Mouse (Mus musculus) adipocyte (in vitro differentiated cells): Measurements from ENCODE around the gene Coro6.

Source experiments
- DNase-seq: peaks from one replicate; pipeline ENCODE4 v3.0.0-alpha.2; 2016; ENCODE audit warnings: low spot score

Coro6 gene

DNA sequence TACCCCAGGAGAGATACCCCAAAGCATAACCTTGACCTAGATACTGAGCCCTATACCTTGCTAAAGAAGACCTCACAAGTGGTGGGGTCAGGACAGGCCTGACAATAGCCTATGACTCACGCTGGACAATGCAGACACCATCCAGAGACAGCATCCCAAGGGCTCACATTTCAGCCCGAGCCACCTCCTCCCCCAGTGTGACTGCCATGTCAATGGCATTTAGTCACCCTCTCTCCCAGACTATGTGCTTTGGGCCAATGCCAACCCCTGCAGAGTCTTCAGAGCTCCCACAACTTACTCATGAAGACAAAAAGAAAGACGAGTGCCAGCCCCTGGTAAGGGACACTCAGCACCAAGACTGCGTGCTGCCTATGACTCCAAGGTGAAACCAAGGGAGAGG, 2.5 kb downstream of the Coro6 start:
- peak; percentile 62 for DNase-seq

DNA sequence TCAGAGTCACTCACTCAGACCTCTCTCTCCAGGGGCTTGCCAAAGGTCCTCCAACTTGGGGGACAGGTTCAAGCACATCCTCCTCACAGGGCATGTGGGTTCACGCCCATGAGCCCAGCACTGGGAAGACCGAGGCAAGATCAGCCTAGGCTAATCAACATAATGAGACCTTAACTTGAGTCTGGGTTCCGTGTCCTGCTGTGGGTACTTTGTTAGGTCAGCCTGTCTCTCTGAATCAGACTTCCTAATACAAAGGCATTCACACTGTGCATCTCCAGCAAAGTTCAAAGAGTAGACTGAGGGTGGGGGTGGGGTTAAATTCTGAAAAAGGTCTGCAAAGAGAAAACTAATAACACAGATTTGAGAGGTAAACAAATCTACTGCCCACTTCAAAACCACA, 2.9 kb downstream of the Coro6 start:
- DNase-seq, result no peak

DNA sequence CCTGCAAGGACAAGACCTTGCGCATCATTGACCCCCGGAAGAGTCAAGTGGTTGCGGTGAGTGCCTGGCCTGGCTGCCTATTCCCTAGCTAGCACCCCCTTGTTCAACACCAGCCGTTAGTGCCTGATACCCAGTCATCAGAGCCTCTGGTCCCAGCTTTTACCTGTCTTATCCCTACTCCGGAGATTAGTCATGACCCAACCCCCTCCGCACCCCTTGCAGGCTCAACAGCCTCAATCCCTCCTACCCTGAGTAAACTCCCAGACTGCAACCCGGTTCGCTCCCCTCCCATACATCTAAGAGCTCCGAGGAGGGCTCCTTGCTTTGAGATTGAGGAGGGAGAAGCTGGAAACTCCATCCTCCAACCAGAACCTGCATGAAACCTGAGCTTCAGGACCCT, 4.3 kb downstream of the Coro6 start:
- no peak for DNase-seq

DNA sequence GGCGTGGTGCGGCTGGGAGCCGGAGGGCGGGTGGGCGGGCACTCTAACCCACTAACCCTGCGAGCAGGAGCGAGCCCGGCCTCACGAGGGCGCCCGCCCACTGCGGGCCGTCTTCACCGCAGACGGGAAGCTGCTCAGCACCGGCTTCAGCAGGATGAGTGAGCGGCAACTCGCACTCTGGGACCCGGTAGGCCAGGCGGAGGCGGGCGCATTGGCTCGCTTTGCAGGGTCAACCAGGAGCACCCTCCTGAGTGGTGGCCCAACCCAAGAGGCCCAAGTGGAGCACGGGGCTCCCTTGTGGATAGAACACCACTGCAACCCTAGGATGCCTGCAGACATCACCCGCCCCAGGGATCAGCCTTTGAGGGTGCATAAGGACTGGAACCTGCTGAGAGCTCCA, 4.9 kb downstream of the Coro6 start:
- no peak for DNase-seq

DNA sequence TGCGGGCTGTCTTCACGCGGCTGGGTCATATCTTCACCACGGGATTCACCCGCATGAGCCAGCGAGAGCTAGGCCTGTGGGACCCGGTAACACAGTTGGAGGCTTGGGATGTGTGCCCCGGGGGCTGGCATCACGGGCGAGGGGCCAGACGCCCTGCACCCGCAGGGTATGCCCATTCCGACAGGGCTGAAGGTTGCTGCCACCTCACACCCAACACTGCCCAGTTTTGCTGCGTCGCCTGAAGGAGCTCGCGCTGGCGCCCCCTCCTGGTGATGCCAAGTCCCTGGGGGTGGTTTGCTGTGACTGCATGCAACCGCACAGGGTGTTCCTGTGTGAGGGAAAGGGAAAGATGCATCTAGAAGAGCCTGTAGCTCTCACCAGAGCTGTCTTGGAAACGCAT, 5.6 kb downstream of the Coro6 start:
- DNase-seq, result no peak

DNA sequence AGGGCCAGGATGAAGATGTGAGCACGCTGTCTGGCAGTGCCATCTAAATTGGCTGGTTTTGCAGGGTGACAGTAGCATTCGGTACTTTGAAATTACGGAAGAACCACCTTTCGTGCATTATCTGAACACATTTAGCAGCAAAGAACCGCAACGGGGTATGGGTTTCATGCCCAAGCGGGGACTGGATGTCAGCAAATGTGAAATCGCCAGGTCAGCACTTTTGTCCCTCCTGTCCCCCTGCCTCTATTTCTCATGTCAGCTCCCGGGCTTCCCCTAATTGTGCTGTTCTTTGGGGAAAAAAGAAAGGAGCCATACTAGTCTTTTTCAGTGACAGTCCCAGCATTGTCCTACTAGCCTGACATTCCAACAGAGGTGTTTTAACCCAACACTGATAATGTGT, 6.2 kb downstream of the Coro6 start:
- DNase-seq, result no peak

DNA sequence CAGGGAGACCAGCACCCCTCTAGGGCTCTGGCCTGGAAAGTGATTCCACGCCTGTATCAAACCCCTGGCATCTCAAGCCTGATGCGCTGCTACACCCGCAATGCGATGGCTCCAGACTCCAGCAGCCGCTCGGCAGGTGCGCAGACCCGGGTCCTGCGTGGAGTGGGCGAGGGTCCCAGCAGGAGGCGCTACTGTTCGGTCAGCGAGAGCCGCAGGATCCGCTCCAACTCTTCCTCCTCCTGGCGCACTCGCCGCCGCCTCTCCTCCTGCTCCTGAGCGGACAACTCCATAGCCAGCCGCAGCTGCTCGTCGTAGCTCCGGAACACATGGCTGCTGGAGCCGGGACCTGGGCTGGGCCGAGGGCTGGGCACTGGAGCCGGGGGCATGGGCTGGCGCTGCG, 9.2 kb downstream of the Coro6 start:
- DNase-seq, result no peak

DNA sequence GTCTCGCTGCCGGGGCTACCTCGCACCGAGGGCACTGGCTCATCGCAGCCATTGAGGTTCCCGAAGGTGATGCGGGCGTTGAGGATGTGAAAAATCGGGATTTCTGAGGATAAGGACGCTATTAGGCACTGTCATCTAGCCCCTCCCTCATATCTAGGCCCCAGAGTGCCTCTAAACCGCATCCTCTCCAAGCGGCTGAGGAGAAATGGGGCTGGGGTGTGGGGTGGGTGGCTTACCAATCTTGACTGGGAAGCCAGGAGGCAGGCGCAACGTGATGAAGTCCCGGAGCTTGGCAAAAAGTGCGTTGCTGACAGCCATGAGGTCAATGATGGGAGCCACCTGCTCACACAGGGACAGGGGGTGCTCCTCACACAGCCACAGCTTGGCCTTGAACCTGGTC, 10.6 kb downstream of the Coro6 start:
- no peak for DNase-seq

DNA sequence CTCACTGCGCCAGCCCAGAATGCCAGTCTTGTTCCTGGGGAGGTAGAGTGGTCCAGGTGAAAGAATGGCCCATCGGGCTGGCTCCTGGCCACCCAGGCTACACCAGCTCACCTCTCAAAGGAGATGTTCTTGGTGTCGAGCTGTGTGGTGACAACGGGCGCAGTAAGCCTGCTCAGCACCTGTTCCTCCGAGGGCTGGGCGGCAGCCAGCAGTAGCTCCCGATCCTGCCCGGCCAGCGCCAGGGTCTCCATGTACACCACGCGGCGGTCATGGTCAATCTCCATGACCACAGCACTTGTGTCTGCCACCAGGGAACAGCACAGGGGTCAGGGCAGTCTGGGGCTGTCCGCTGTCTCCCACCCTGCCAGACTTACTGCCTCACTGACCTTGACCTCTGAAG, 14.0 kb downstream of the Coro6 start:
- DNase-seq, result no peak

DNA sequence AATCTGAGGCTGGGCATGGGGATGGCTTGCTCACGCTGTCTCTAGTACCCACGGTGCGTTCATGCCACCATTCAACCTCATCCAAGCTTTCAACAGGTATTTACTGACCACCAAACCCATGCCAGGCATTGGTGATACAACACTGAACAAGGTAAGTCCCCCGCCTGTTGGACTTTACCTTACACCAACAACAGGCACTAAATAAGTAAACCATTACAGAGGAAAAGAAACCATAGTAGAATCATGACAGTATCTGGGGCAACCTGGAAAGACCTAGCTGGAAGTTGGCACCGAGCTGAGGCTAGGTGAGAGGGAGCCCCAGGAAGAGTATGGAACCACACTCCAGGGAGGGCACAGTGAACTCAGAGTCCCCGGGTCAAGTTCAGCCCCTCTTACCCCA, 14.7 kb downstream of the Coro6 start:
- DNase-seq, result no peak

DNA sequence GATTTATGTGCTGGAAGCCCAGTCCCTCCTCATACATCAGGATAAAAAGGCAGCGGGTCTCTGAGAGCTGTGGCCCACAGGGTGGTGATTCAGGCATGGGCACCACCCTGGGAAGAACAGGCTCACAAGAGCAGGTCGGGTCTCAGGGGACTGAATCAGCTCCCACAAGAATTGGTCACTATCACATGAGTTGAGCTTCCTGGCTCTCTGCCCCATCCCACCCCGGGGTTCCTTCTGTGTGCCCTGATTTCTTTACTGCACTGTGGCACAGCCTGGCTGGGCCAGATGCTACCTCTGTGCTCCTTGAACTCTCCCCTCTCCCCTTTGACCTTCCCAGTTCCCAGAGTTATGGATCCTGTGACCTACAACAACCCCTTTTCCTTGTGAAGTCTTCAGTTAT, 20.8 kb downstream of the Coro6 start:
- no peak for DNase-seq

DNA sequence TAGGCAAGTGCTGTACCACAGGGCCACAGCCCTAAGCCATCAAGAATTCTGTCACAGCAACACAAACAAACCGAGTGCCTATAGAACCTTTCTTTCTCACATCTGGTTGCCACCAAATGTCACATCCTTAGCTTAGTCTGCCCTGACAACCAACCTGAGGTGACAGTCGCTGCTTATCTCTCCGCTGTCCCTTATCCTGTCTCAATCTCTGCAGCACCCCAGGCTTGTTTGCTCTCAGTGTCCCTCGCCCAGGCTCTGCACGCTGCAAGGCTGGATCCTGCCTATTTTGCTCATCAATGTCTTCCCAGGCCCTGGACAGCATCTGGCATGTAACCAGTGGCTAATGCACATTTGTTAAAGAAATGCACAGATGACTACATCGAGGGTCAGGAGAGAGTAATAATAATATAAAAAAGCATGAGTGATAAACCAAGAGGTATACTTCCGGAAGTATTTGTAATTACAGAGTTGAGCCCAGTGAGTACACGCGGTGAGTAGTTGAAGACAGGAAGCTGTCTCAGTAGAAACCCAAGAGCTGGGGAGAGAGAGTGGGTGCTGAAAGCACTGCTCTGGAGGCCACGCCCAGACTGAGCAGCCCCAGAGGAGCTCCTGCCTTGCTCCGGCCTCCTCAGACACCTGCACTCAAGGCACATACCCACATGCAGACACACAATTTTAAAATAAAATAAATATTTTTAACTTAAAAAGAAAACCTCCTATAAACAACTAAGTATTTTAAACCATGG, 21.5 kb downstream of the Coro6 start:
- no peak for DNase-seq

DNA sequence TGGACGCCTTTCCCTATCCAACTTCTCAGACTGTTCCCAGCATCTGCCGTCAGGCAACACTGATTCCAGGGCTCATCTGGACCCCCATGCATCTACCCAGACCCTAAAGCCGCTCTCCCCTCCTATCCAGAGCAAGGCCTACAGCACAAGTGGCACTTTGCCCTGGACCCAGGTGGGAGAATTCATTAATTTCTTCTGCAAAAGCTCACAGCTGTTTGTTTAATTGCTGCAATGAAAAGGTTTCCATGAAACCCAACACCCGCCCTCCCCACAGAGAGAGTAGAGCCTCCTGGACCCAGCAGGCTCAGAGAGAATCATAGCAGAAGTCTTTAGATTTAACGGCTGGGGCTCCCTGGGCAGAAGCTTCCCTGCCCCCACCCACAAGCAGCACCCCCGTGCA, 23.0 kb downstream of the Coro6 start:
- no peak for DNase-seq

DNA sequence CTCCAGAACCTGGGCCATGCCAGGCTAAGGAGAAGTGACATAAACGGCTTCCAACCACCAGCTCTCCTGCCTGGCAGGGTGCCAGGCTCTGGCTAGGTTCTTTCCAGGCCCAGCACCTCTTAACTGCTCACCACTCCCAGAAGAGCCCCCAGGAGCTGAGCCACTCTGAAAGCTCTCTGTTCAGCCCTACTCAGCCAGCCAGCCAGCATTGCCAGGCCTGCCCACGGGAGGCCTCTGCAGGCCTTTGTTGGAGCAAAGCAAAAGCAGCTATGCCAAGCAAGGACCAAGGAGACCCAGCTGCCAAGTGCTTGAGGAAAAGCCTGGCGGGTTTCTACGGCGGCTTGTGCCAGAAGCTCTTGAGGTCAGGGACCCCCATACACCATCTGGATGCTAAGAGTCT, 24.6 kb downstream of the Coro6 start:
- no peak for DNase-seq

DNA sequence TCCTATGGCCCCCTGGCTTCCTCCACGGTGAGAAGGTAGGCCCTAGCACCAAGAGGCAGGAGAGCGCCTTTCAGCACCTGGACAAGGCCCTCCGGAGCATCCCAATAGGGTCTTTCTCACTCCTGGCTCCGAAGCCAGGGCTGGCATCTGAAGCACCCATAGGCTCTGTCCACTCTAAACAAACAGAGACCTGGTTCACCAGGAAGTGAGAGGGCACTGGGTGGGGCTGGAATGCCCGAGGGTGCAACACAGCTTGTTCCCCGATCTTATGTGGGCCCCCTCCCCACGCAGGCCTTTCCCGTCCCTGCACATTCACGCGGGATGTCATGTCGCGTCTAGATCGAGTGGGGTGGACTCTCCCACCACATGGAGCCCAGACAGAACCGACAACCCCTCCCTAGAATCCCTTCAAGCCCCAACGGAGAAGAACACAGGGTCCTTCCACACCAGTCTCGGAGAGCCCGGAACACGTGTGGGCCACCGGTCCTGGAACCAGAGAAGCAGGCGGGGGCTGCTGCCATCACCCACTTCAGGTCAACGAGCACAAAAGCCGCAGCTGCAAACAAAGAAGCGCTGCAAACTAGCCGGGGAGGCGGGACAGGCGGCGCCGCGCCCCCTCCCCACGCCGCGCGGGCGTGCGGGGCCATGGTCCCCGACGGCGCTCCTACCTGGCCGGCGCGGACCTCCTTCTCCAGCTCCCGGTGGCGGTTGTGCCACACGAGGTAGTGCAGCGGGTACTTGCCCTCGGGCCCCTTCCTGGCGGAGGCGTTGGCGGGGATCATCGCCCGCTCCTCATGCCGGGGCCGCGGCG, 26.8 kb downstream of the Coro6 start:
- DNase-seq, result no peak

DNA sequence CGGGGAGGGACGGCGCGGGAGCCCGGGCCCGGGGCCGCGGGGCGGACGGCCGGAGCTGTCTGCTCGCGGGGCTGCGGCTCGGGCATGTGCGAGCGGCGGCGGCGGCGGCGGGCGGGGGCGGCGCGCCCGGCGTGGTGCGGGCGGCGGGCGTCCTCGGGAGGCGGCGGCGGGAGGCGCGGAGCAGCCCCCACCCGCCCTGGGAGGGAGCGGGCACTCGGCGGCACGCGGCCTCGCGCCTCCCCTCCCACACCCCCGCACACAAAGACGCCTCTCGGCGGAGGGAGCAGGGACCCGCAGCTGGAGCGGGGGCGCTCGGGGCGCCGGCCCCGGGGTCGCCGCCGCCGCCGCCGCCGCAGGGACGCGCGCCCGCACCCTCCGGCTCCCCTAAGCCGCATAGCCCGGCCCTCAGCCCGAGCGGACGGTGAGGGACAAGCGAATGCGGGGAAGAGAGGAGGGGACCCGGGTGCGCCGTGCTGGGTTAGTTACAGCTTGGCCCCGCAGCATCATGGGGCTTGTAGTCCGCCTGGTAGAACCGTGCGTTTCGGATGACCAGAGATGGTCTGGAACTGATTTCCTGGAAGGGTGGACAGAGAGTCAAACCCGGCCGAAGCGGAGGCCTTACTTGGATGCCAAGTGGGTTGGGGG, 27.5 kb downstream of the Coro6 start, which contains the start of gene Ankrd13b:
TSS of gene Ankrd13b (minus strand) at position 88 of the 645 bp plus-strand sequence.
- DNase-seq, result peak; percentile 58

DNA sequence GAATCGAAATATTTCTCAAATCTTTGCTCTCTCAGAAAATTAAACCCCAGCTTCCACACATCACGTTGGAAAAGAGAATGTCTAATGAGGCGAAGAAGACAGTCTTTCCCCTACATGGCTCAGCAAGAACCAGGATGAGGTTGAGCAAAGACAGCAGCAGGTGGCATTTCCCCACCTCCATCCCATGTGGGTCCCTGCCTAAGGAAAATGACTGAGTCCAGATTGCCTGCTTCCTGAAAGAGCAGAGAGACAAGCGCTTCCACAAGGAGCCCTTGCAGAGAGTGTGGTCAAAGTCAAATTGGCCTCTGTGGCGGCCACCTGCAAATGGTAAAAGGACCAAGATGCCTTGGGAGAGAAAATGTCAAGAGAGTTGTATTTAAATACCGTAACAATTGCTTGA, 28.2 kb downstream of the Coro6 start:
- no peak for DNase-seq

DNA sequence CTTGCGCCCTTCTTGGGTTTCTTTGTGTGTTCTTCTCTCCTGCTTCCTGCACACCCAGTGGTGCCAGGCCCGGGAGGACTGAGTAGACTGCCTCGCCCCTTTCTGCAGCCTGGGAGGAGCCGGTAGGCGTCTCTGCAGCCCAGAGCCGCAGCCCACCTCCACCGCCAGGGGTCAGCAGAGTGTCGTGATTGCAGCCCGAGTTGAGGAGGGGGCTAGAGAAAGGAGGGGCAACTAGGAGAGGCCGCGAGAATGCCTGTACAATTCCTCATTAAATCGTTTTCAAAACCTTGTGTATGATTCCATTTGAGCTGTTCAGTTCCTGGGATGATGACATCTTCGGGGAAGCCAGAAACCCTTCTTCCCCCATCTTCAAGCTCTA, 28.9 kb downstream of the Coro6 start:
- DNase-seq, result peak; percentile 91

DNA sequence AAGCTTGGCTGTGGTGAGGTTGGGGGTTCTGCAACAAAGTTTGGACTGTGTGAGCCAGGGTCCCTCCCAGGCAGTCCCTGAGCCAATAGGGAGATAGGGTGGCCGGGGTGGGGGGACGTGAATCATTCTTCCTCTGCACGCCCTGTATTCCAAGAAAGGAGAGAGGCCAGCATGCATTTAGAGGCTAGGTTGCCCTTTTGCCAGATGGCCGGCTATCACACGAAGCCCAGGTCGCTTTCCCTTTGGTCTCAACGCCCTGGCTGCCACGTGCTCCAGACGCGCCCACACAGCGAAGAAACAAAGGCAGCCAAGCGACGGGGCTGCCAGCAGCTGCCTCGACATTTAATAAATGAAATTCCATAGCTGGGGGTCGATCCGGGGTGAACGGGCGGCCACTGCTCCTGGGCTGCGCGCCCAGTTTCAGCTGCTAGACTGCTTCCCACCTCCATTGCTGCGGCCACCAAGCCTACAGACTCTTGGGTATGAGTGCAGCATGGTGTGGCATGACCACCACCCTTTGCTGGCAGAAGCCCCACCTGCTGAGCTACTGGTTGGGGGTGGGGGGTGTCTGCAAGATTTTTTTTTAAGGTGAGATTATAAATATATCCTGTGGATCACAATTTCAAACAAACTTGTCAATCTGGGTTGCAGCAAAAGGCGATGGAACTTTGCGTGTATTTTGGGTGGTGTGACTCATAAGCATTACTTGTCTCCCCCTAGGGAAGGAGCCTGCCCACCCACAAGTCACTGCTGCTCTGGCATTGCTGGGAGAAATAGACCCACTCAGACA, 29.5 kb downstream of the Coro6 start:
- DNase-seq, result peak; percentile 71

DNA sequence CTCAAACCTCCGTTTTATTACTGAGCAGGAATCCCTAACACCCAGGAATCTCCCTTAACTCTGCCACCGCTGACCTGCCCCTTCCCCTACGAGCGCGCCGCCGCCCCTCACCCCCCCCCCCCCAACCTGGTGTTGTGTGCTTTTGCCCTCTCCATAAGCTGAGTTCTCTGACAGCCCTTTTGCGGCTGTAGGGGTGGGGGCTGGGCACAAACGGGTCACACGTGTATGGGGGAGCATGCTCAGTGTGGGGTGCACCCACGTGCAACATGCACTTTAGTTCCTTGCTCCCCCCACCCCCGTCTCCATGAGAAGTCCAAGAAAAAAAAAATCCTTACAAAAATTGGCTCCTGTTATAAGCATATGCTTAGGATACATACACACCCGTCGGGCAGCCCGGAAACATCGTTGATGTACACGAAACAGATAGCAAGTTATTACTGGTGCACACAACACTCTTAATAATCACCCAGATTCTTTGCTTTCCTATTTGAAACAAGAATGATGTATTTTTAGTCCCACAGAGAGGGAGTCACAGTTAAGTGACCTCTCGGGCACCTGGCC, 30.2 kb downstream of the Coro6 start:
- DNase-seq, result no peak

DNA sequence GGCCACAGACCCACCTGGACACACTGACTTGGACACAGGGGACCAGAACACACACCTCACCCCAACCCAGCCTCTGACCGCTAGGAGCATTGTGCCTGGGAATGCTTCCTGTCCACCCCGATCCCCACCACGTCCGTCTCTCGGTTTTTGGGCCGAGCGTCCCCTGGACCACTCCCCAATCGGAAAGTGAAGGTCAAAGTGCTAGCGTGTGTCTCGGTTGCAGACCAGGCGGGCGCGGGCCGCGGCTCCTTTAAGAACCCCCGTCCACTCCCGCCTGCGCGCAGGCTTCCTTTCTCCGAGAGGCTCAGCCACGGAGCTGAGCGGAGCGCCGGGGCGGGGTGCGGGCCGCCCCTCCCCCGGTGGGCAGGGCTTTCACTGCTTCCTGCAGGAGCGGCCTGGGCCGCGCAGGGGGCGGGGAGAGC, 30.7 kb downstream of the Coro6 start:
- DNase-seq, result peak; percentile 87
